Mouse (Mus musculus) embryonic facial prominence, embryonic 13.5 days (tissue): Measurements from ENCODE around the gene Sntb2. TPM values are rescaled to one million over a fixed set of nuclear protein-coding genes. Genes with fewer than 3 reads are reported as not detected.
A peak's percentile ranks its signal among the peaks of the same experiment; 100 is the strongest.

Experiments used
- ATAC-seq: fragments of 200-750 bp; cut with Nextera tagmentation; 2 replicates; pipeline ENCODE4 v1.8.0; 2017; ENCODE audit warnings: low read depth; ENCODE audit not compliant: insufficient number of reproducible peaks, insufficient read depth, low FRiP score, low TSS enrichment
- H3K27ac ChIP-seq: fragments of 300-500 bp; sonication (generic); 2 replicates; pipeline ENCODE4 v1.5.1; 2015; ENCODE audit warnings: moderate library complexity, mild to moderate bottlenecking, inconsistent platforms
- H3K27me3 ChIP-seq: fragments of 300-500 bp; sonication (generic); 2 replicates; pipeline ENCODE4 v1.6.1; 2015; ENCODE audit warnings: mild to moderate bottlenecking, inconsistent platforms
- H3K36me3 ChIP-seq: fragments of 300-500 bp; sonication (generic); 2 replicates; pipeline ENCODE4 v1.6.1; 2015; ENCODE audit warnings: mild to moderate bottlenecking, inconsistent platforms
- H3K4me1 ChIP-seq: fragments of 300-500 bp; sonication (generic); 2 replicates; pipeline ENCODE4 v1.6.1; 2015; ENCODE audit warnings: inconsistent platforms
- H3K4me2 ChIP-seq: fragments of 300-500 bp; sonication (generic); 2 replicates; pipeline ENCODE4 v1.6.1; 2015; ENCODE audit warnings: moderate library complexity, mild to moderate bottlenecking, inconsistent platforms
- H3K4me3 ChIP-seq: fragments of 300-500 bp; sonication (generic); 2 replicates; pipeline ENCODE4 v1.5.1; 2015; ENCODE audit warnings: mild to moderate bottlenecking, inconsistent platforms
- H3K9ac ChIP-seq: fragments of 300-500 bp; sonication (generic); 2 replicates; pipeline ENCODE4 v1.6.1; 2015; ENCODE audit warnings: mild to moderate bottlenecking, inconsistent platforms
- H3K9me3 ChIP-seq: fragments of 300-500 bp; sonication (generic); 2 replicates; pipeline ENCODE4 v1.6.1; 2016; ENCODE audit warnings: inconsistent platforms
- WGBS: fragments of 180-500 bp; shearing (Covaris S2); methylation state at CpG from one replicate; pipeline ENCODE4 v1.1.7; 2015; ENCODE audit warnings: mixed read lengths; 5-methylcytosine and 5-hydroxymethylcytosine counted together
- polyA plus RNA-seq: library from polyadenylated mRNA; unstranded; fragments of >200 nt; fragmentation: Nextera tagmentation; extraction: Ambion mirVana; gene quantifications from 2 replicates; pipeline ENCODE4 v1.2.1, GENCODE M21; 2015

Sntb2 gene
- polyA plus RNA-seq, 1 experiment from 2014 or later: 20.1 TPM

DNA sequence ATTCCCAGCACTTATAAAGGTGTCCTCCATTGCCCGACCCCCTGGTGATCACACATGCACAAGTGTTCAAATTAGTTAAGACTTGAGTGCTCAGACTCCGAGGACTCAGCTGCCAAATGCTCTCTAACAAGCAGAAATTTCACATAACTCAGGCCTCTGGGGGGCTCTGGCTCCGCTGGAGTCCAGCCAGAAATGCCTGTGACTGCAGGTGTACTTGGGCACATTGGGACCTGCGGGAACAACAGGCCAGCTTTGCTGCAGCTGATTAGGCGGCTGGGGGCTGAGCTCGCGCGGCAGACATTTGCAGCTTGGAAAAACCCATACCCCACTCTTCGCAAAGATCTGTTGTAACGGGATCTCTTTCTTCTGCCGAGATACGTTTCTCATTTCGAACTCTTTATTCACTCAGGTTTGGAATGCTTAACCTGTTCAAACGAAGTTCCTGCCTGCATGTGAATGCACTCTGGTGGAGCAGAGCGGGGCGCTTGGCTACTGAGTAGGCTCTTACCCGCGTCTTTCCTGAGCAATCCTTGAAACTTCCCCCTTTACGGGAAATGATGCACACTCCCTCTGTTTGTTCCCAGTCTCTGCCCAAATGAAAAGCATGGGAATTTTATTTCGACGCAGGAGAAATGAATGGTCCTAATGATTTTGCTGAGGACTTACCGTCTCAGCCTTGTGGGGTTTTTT is 3.0 kb upstream of the Sntb2 start:
- H3K4me3 ChIP-seq: peak overlapping the region; percentile 25

DNA sequence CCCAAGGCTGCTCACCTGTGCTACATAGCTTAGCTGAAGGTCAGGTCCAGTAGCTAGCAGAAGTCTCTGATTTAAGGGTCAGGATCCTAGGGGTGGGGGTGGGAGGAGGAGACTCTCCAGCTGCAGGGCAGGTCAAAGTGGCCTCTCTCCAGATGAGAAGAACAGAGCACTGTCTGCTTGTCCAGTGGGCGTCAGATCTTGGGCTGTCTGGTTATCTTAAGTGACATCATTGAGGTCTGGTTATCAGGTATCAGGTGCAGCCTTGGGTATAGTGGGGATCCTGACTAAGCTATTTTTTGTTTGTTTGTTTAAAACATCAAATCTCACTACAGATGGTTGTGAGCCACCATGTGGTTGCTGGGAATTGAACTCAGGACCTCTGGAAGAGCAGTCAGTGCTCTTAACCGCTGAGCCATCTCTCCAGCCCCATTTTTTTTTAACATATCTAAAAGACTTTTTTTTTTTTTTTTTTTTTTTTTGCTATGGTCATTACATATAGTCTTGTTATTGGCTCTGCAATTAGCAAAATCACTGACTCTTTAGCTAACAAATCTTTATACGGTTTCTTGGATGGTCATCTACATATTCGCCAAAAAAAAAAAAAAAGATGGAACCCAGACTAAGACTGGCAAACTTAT is 1.9 kb upstream of the Sntb2 start:
- Histone ChIP-seq H3K36me3 (no peaks in the 10 kb centered on the region), H3K4me1 (peaks cover 47% of the 10 kb centered on the region), H3K9ac (no peak overlapping the region), H3K4me3 (no peak overlapping the region), H3K27ac (no peak overlapping the region), H3K4me2 (no peak overlapping the region), H3K9me3 (no peaks in the 10 kb centered on the region), H3K27me3 (peaks cover 4% of the 10 kb centered on the region; the same call in 1 of the 2 replicates)
- no peak for ATAC-seq
- 82% methylated on average over 4 of the region's 4 CpGs for WGBS

More for the DNA sequence above, 3.0 kb upstream of the Sntb2 start:
- Histone ChIP-seq H3K4me2 (peak overlapping the region; percentile 55), H3K27ac (peak overlapping the region; percentile 60), H3K27me3 (peaks cover 4% of the 10 kb centered on the region; the same call in 1 of the 2 replicates), H3K9ac (peak overlapping the region; percentile 23), H3K36me3 (no peaks in the 10 kb centered on the region), H3K9me3 (no peaks in the 10 kb centered on the region), H3K4me1 (peaks cover 39% of the 10 kb centered on the region)
- 0 out of 2 replicates have a peak, but pooled peaks have one; percentile 21 for ATAC-seq
- 5% methylated on average over 22 of the region's 22 CpGs for WGBS

DNA sequence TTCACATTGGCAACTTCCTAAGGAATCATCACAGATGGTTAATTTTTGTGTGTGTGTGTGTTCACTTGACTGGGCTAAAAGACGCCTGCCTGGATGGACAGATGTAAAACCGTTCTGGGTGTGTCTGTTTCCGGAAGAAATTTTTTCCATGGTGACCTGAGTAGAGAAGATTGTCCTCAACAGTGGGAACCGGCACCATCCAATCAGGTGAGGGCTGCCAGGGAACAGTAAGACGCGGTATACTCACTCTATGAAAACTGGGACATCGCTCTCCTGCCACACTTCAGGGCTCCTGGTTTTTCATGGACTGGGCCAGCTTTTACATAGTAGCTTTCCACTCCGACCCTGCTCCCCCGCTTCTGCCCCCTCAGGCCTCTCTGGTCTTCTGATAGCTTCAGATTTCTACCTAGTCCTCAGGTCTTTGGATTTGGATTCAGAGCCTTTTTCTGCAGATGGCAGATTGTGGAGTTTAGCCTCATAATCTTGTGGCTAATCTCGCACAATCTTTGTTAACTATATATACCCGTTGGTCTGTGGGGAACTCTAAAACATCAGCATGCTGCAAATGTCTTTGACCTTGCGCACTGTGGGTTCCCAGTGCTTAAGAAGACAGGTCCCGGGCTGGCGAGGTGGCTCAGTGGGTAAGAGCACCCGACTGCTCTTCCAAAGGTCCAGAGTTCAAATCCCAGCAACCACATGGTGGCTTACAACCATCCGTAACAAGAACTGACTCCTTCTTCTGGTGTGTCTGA is 1.1 kb upstream of the Sntb2 start:
- peaks cover 45% of the 10 kb centered on the region for H3K4me1 ChIP-seq
- H3K9me3 ChIP-seq: no peaks in the 10 kb centered on the region
- no peak overlapping the region for H3K4me2 ChIP-seq
- no peak for ATAC-seq
- H3K36me3 ChIP-seq: no peaks in the 10 kb centered on the region
- 76% methylated on average over 16 of the region's 16 CpGs for WGBS
- H3K27me3 ChIP-seq: peaks cover 4% of the 10 kb centered on the region; the same call in 1 of the 2 replicates
- H3K4me3 ChIP-seq: no peak overlapping the region
- H3K9ac ChIP-seq: no peak overlapping the region
- H3K27ac ChIP-seq: no peak overlapping the region

DNA sequence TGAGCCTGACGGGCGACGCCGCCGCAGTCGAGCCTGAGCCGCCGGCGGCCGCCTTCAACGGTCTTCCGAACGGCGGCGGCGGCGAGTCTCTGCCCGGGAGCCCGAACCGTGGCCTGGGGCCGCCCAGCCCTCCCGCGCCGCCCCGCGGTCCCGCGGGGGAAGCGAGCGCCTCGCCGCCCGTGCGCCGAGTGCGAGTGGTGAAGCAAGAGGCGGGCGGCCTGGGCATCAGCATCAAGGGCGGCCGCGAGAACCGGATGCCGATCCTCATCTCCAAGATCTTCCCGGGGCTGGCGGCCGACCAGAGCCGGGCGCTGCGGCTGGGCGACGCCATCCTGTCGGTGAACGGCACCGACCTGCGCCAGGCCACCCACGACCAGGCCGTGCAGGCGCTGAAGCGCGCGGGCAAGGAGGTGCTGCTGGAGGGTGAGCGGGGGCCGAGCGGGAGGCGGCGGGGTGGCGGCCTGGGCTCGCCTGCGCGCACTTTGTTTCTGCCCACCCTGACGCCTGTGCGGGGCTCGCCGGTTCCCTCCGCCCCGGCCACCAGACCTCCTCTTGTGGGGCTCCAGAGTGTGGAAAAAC is 438 bp downstream of the Sntb2 start:
- H3K9ac ChIP-seq: peak overlapping the region; percentile 94
- WGBS: under 1% methylated on average over 73 of the region's 76 CpGs
- H3K27me3 ChIP-seq: peaks cover 4% of the 10 kb centered on the region; the same call in 1 of the 2 replicates
- peak overlapping the region; percentile 87 for H3K4me2 ChIP-seq
- H3K9me3 ChIP-seq: no peaks in the 10 kb centered on the region
- H3K4me3 ChIP-seq: peak overlapping the region; percentile 89
- peak; percentile 58 for ATAC-seq
- peak overlapping the region; percentile 88 for H3K27ac ChIP-seq
- H3K4me1 ChIP-seq: peaks cover 41% of the 10 kb centered on the region
- H3K36me3 ChIP-seq: no peaks in the 10 kb centered on the region

DNA sequence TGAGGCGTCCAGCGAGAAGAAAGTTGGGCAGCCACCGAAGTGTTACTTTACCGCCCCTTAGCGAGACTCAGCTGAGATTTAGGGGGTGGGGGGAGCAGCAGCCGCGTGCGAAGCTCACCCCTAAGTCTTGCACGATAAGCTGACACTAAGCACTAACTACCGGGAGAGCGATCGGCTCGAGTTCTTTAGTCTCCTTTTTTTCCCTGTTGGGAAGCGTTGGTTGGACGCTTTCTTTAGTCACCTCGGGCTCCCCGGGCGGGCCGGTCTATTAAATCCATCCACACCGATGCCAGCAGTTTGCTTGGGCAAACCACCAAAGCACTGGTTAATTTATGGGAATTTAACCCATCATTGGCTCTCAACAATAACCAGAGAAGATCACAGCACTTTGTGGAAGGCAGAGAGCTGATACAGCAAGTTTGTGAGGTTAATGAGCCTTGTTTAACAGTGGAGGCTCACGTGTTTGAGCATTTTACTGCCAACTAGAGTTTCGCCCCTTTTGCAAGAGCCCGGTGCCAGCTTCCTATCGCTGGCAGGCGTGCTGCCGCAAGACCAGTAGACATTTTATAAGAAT is 1.0 kb downstream of the Sntb2 start:
- Histone ChIP-seq H3K4me1 (peaks cover 38% of the 10 kb centered on the region), H3K27me3 (peaks cover 4% of the 10 kb centered on the region; the same call in 1 of the 2 replicates), H3K9ac (peak overlapping the region; percentile 94), H3K27ac (peak overlapping the region; percentile 88), H3K4me2 (peak overlapping the region; percentile 87), H3K9me3 (no peaks in the 10 kb centered on the region), H3K4me3 (peak overlapping the region; percentile 89), H3K36me3 (no peaks in the 10 kb centered on the region)
- WGBS: under 1% methylated on average over 26 of the region's 26 CpGs
- ATAC-seq: 0 out of 2 replicates have a peak, but pooled peaks have one; percentile 7

DNA sequence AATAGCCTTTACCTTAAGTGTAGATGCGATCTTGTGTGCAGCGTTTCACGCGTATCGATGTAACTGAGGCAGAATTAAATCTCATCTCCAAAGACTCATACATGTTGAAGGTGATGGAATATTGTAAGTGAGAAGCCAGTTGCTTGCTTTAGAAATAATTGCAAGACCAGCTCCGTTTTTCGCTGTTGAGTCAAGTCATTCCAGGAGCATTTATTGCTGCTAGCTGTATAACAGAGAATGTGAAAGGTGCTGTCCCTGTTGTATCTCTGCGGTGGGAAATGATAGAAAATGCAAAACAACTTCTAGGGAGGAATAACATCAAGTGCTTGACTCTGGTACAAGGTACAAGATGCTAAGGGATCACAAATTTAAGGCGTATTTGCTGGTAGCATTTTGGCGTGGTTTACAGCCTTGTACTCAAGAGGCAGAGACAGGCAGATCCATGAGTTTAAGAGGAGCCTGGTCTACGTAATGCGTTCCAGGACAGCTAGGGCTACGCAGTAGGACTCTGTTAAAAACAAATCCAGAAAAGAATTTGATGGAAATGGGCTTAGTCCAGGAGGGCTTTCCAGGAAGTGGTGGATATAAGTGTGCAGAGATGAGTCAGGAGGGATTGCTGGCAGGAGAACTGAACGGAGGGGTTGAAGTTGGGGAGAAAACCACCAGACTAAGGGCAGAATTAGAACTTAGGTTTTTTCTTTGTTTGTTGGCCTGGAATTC is 1.7 kb downstream of the Sntb2 start:
- peak overlapping the region; percentile 87 for H3K4me2 ChIP-seq
- peak overlapping the region; percentile 89 for H3K4me3 ChIP-seq
- H3K9ac ChIP-seq: peak overlapping the region; percentile 94
- no peak for ATAC-seq
- H3K4me1 ChIP-seq: peaks cover 37% of the 10 kb centered on the region
- H3K9me3 ChIP-seq: no peaks in the 10 kb centered on the region
- 32% methylated on average over 14 of the region's 14 CpGs for WGBS
- H3K27me3 ChIP-seq: peaks cover 4% of the 10 kb centered on the region; the same call in 1 of the 2 replicates
- no peaks in the 10 kb centered on the region for H3K36me3 ChIP-seq
- H3K27ac ChIP-seq: peak overlapping the region; percentile 88; the same call in 1 of the 2 replicates

DNA sequence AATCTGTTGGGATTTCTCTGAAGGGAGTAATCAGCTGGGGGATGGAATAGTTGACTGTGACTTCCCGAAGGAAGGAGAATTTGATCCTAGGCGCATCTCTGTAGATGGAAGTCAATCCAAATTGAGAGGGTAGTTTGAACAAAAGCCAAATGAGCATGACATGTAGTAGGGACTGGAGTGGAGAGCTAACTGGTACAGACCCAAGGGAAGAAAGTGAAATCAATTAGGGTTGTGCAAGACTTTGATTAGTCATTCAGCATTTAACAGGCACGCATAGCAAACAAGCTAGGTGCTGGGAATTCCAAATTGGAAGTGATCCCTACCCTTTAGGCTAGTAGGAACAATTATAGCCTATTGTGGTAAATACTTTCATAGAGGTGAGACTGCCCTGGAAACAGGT is 6.3 kb downstream of the Sntb2 start:
- no peak overlapping the region for H3K9ac ChIP-seq
- H3K4me3 ChIP-seq: no peak overlapping the region
- no peak overlapping the region for H3K4me2 ChIP-seq
- no peaks in the 10 kb centered on the region for H3K36me3 ChIP-seq
- H3K9me3 ChIP-seq: no peaks in the 10 kb centered on the region
- 81% methylated on average over 3 of the region's 3 CpGs for WGBS
- no peaks in the 10 kb centered on the region for H3K27me3 ChIP-seq
- peaks cover 22% of the 10 kb centered on the region for H3K4me1 ChIP-seq
- H3K27ac ChIP-seq: no peak overlapping the region
- no peak for ATAC-seq

DNA sequence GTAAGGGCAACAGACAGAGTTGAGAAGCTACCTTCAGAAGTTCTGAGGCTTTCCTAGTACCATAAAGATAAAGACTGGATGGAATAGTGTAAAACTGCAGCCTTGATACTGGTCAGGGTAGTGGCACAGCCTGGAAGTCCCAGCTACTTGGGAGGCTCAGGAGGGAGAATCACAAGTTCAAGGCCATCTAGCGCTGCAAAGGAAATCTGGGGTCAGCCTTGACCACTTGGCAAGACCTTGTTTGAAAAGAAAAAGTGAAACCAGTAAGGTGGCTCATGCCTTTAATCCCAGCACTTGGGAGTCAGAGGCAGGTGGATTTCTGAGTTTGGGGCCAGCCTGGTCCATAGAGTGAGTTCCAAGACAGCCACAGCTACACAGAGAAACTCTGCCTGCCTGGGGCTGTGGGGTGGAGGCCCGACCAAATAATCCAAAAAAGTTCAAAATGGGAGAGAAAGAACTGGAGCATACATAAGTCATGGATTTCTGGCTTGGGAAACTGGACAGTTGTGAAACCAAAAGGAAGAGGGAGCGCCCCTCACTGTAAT is 8.4 kb downstream of the Sntb2 start:
- Histone ChIP-seq H3K4me3 (no peak overlapping the region), H3K4me1 (peaks cover 6% of the 10 kb centered on the region), H3K27me3 (no peaks in the 10 kb centered on the region), H3K36me3 (no peaks in the 10 kb centered on the region), H3K27ac (no peak overlapping the region), H3K9ac (no peak overlapping the region), H3K4me2 (no peak overlapping the region), H3K9me3 (no peaks in the 10 kb centered on the region)
- no peak for ATAC-seq
- WGBS: 90% methylated on average over 3 of the region's 3 CpGs

DNA sequence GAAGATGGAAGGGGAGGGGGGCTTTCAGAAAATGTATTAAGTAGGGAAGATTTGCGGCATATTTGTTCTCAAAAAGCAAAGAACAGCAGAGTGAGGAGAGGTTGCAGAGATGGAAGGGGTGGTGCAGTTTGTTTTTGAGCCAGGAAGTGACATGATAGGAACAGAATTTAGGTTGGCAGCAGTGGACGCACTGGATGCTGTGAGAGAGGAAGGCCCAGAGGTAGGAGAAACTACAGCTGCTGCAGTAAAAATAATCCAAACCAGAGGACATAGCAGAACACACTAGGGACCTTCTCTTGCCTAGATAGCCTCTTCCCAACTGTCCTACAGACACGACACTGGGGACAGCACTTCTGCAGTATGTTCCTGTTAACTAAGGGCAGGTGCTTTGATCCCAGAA is 9.2 kb downstream of the Sntb2 start:
- no peak for ATAC-seq
- H3K4me3 ChIP-seq: no peak overlapping the region
- H3K27ac ChIP-seq: no peak overlapping the region
- H3K36me3 ChIP-seq: no peaks in the 10 kb centered on the region
- H3K9ac ChIP-seq: no peak overlapping the region
- WGBS: 65% methylated on average over 3 of the region's 3 CpGs
- H3K27me3 ChIP-seq: no peaks in the 10 kb centered on the region
- H3K4me2 ChIP-seq: no peak overlapping the region
- H3K4me1 ChIP-seq: peaks cover under 1% of the 10 kb centered on the region
- H3K9me3 ChIP-seq: no peaks in the 10 kb centered on the region

DNA sequence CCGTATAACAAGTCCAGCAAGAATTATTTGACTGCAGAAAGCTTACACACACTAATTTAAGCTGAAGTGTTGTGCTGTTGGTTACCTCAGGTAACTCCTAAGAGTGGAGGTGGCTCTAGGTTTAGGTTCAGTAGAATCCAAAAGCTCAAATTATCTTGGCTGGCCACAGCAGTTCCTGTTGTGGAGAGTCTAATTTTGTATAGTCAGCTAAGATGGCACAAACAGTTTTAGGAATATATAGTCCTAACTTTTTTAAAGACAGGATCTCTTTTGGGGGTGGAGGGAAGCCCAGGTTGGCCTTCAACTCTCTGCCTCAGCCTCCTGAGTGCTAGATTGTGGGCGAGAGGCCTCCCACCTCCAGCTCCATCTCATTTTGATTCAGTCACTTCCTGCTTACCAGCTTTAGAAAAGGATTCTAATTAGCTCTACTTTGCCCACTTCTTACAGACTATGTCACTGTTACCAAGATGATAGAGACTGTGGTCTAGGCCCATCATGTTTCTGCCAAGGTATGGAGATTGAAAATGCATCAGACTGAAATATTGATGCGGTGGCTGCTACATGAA is 13.2 kb downstream of the Sntb2 start:
- Histone ChIP-seq H3K4me1 (peaks cover 3% of the 10 kb centered on the region; the same call in 1 of the 2 replicates), H3K4me2 (no peak overlapping the region), H3K4me3 (no peak overlapping the region), H3K9ac (no peak overlapping the region), H3K9me3 (no peaks in the 10 kb centered on the region), H3K27ac (no peak overlapping the region), H3K36me3 (0 out of 2 replicates have a peak, but pooled peaks cover 3% of the 10 kb centered on the region), H3K27me3 (no peaks in the 10 kb centered on the region)
- WGBS: 85% methylated on average over 3 of the region's 3 CpGs
- no peak for ATAC-seq
